Mouse (Mus musculus) heart, embryonic 14.5 days (tissue): ENCODE data around the gene Fbxo34. TPM values are rescaled to one million over a fixed set of nuclear protein-coding genes. Genes with fewer than 3 reads are reported as not detected.
"Not testable (repeated sequence)": the region's sequence is repeated elsewhere in the genome, so short reads cannot be mapped to it uniquely, and the experiment has no call there.

Experiments used
- ATAC-seq: fragments of 200-750 bp; cut with Nextera tagmentation; 2 replicates; pipeline ENCODE4 v1.8.0; 2017; ENCODE audit warnings: low read depth, moderate TSS enrichment; ENCODE audit not compliant: insufficient number of reproducible peaks, insufficient read depth, low FRiP score
- H3K27ac ChIP-seq, 2 experiments: fragments of 200-500 bp in 1 of 2; fragments of 300-500 bp in 1 of 2; sonication (generic) in 1 of 2; replicated peaks in 1 of 2; 2 replicates each; pipeline ENCODE4 v1.5.1; 2012 to 2014; ENCODE audit warnings: low read depth in 2 of 2, low read length in 2 of 2, control low read depth in 1 of 2, mild to moderate bottlenecking in 1 of 2, mixed read lengths in 1 of 2; ENCODE audit not compliant: control insufficient read depth in 1 of 2, insufficient read depth in 1 of 2
- H3K27me3 ChIP-seq: fragments of 300-500 bp; sonication (generic); 2 replicates; pipeline ENCODE4 v1.6.1; 2014; ENCODE audit warnings: mild to moderate bottlenecking, low read length, control low read depth; ENCODE audit not compliant: control insufficient read depth, insufficient read depth
- H3K36me3 ChIP-seq: fragments of 300-500 bp; sonication (generic); 2 replicates; pipeline ENCODE4 v1.6.1; 2014; ENCODE audit warnings: mild to moderate bottlenecking, control low read depth, low read length, mixed read lengths; ENCODE audit not compliant: control insufficient read depth, insufficient read depth
- H3K4me1 ChIP-seq, 2 experiments: fragments of 200-500 bp in 1 of 2; fragments of 300-500 bp in 1 of 2; sonication (generic) in 1 of 2; 2 replicates each; pipeline ENCODE4 v1.6.1; 2012 to 2014; ENCODE audit warnings: low read length in 2 of 2, control low read depth in 1 of 2, mixed read lengths in 1 of 2; ENCODE audit not compliant: control insufficient read depth in 2 of 2, insufficient read depth in 2 of 2
- H3K4me2 ChIP-seq: fragments of 300-500 bp; sonication (generic); 2 replicates; pipeline ENCODE4 v1.6.1; 2014; ENCODE audit warnings: mild to moderate bottlenecking, low read length
- H3K4me3 ChIP-seq, 2 experiments: fragments of 200-500 bp in 1 of 2; fragments of 300-500 bp in 1 of 2; sonication (generic) in 1 of 2; 2 replicates each; pipeline ENCODE4 v1.5.1; 2012 to 2014; ENCODE audit warnings: low read length in 2 of 2, mild to moderate bottlenecking in 2 of 2, control low read depth in 1 of 2, low read depth in 1 of 2, moderate library complexity in 1 of 2; ENCODE audit not compliant: control insufficient read depth in 1 of 2, insufficient read depth in 1 of 2
- H3K9ac ChIP-seq: fragments of 300-500 bp; sonication (generic); 2 replicates; pipeline ENCODE4 v1.6.1; 2014; ENCODE audit warnings: mild to moderate bottlenecking, low read length
- H3K9me3 ChIP-seq: fragments of 300-500 bp; sonication (generic); 2 replicates; pipeline ENCODE4 v1.6.1; 2016; ENCODE audit warnings: low read length, control low read depth; ENCODE audit not compliant: control insufficient read depth
- WGBS: fragments of 180-500 bp; shearing (Covaris S2); extraction: QIAGEN DNeasy Blood & Tissue Kit; methylation state at CpG from one replicate; pipeline ENCODE4 v1.1.7; 2014; 5-methylcytosine and 5-hydroxymethylcytosine counted together
- polyA plus RNA-seq: library from polyadenylated mRNA; unstranded; fragments of >200 nt; fragmentation: Nextera tagmentation; extraction: Ambion mirVana; gene quantifications from 2 replicates; pipeline ENCODE4 v1.2.1, GENCODE M21; 2014

Gene Fbxo34
- polyA plus RNA-seq, 1 experiment from 2014 or later, result 16.4 TPM

- WGBS, result 52% methylated on average over 3 of the region's 3 CpGs
Measured at GRCm38 (mm10) chr14:47528293-47528692, 78.1 kb downstream of the Fbxo34 start.

GRCm38 (mm10) chr14:47529019-47529418 is 78.8 kb downstream of the Fbxo34 start:
- no peak overlapping the region for H3K9ac ChIP-seq
- H3K9me3 ChIP-seq, result no peaks in the 10 kb centered on the region
- no peak overlapping the region for H3K4me3 ChIP-seq
- peaks cover 9 to 21% of the 10 kb centered on the region in 2 experiments for H3K4me1 ChIP-seq
- peaks cover 25% of the 10 kb centered on the region; the same call in 1 of the 2 replicates for H3K36me3 ChIP-seq
- no peaks in the 10 kb centered on the region for H3K27me3 ChIP-seq
- WGBS, result 44% methylated on average over 8 of the region's 8 CpGs
- ATAC-seq, result no peak
- no peak overlapping the region for H3K4me2 ChIP-seq
- no peak overlapping the region for H3K27ac ChIP-seq

More at GRCm38 (mm10) chr14:47528293-47528692, 78.1 kb downstream of the Fbxo34 start:
- H3K4me2 ChIP-seq, result no peak overlapping the region
- H3K27me3 ChIP-seq, result no peaks in the 10 kb centered on the region
- H3K4me1 ChIP-seq, result peaks cover 4 to 14% of the 10 kb centered on the region in 2 experiments; a peak in 3 of 4 replicates
- H3K36me3 ChIP-seq, result peaks cover 25% of the 10 kb centered on the region; the same call in 1 of the 2 replicates
- H3K4me3 ChIP-seq, result no peak overlapping the region
- H3K9me3 ChIP-seq, result no peaks in the 10 kb centered on the region
- H3K9ac ChIP-seq, result no peak overlapping the region
- ATAC-seq, result no peak
- H3K27ac ChIP-seq, result no peak overlapping the region

GRCm38 (mm10) chr14:47529592-47529991 is 79.4 kb downstream of the Fbxo34 start:
- H3K9ac ChIP-seq, H3K4me2 ChIP-seq, H3K27ac ChIP-seq, ATAC-seq, H3K27me3 ChIP-seq, H3K4me3 ChIP-seq, H3K9me3 ChIP-seq: not testable (repeated sequence)
- peaks cover 12 to 26% of the 10 kb centered on the region in 2 experiments for H3K4me1 ChIP-seq
- peaks cover 25% of the 10 kb centered on the region; the same call in 1 of the 2 replicates for H3K36me3 ChIP-seq
- 94% methylated on average over 9 of the region's 12 CpGs for WGBS

GRCm38 (mm10) chr14:47532496-47532895 is 82.3 kb downstream of the Fbxo34 start:
- peaks cover 12 to 25% of the 10 kb centered on the region in 2 experiments for H3K4me1 ChIP-seq
- no peaks in the 10 kb centered on the region for H3K27me3 ChIP-seq
- H3K9ac ChIP-seq, result no peak overlapping the region

GRCm38 (mm10) chr14:47533365-47534175 is 83.3 kb downstream of the Fbxo34 start:
- Histone ChIP-seq H3K4me3 (no peak overlapping the region), H3K4me2 (peak overlapping the region; percentile 37), H3K9me3 (no peaks in the 10 kb centered on the region), H3K36me3 (peaks cover 15% of the 10 kb centered on the region; the same call in 1 of the 2 replicates), H3K9ac (peak overlapping the region; percentile 41; the same call in 1 of the 2 replicates), H3K27ac (peak overlapping the region; percentile 35 to 81), H3K27me3 (no peaks in the 10 kb centered on the region), H3K4me1 (peaks cover 12 to 19% of the 10 kb centered on the region in 2 experiments)
- 14% methylated on average over 11 of the region's 11 CpGs for WGBS
- ATAC-seq, result peak; percentile 83

More at GRCm38 (mm10) chr14:47532496-47532895, 82.3 kb downstream of the Fbxo34 start:
- Histone ChIP-seq H3K9me3 (no peaks in the 10 kb centered on the region), H3K36me3 (peaks cover 16% of the 10 kb centered on the region; the same call in 1 of the 2 replicates), H3K4me3 (no peak overlapping the region), H3K27ac (no peak overlapping the region), H3K4me2 (no peak overlapping the region)
- no peak for ATAC-seq
- WGBS, result 72% methylated on average over 1 of the region's 1 CpGs

GRCm38 (mm10) chr14:47534176-47534525 is 83.9 kb downstream of the Fbxo34 start:
- peak overlapping the region; percentile 37 for H3K4me2 ChIP-seq
- H3K9me3 ChIP-seq, result no peaks in the 10 kb centered on the region
- WGBS, result 81% methylated on average over 5 of the region's 5 CpGs
- peaks cover 13% of the 10 kb centered on the region; the same call in 1 of the 2 replicates for H3K36me3 ChIP-seq
- peak overlapping the region in 1 of 2 experiments; percentile 81; a peak in 2 of 4 replicates for H3K27ac ChIP-seq
- no peak for ATAC-seq
- H3K4me1 ChIP-seq, result peaks cover 12 to 19% of the 10 kb centered on the region in 2 experiments
- no peak overlapping the region for H3K4me3 ChIP-seq
- H3K9ac ChIP-seq, result 0 out of 2 replicates have a peak overlapping the region, but pooled peaks have one; percentile 16
- no peaks in the 10 kb centered on the region for H3K27me3 ChIP-seq

DNA sequence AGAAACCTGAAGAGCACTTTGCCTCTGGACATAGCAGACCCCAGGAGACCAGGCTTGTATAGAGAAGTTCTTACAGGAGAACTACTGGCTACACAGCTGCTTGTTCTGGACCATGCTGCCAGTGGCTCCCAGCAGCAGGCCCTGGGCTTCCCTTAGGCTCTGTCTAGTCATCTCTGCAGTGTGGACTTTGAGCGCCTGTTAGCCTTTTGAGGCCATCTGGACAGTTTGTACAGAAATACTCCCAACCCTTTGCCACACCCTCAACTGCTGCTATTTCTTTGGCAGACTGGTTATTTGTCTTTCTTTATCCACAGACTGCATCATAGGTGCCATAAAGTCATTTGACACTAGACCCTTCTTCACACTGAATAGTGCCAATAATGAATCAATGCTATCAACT is 84.9 kb downstream of the Fbxo34 start:
- H3K27ac ChIP-seq, result no peak overlapping the region
- no peak overlapping the region for H3K4me3 ChIP-seq
- H3K36me3 ChIP-seq, result peaks cover 15% of the 10 kb centered on the region; the same call in 1 of the 2 replicates
- H3K9me3 ChIP-seq, result no peaks in the 10 kb centered on the region
- no peaks in the 10 kb centered on the region for H3K27me3 ChIP-seq
- H3K4me2 ChIP-seq, result no peak overlapping the region
- H3K4me1 ChIP-seq, result peaks cover 12 to 19% of the 10 kb centered on the region in 2 experiments
- no peak overlapping the region for H3K9ac ChIP-seq
- ATAC-seq, result no peak
- WGBS, result 79% methylated on average over 1 of the region's 1 CpGs
